Mouse (Mus musculus) liver, adult (tissue): ENCODE measurements around the gene Ubl4b.

Source experiments
- GATA4 ChIP-seq: IDR thresholded peaks from 2 replicates; pipeline ENCODE4 v1.6.1; 2014; ENCODE audit warnings: mild to moderate bottlenecking, low read length; ENCODE audit not compliant: insufficient replicate concordance

The Ubl4b gene

GRCm38 (mm10) chr3:107545716-107546412, 9.0 kb downstream of the Ubl4b start:
- TF ChIP-seq GATA4, result no peak

- TF ChIP-seq GATA4, result no peak
Observed at GRCm38 (mm10) chr3:107545278-107545677, 9.6 kb downstream of the Ubl4b start.

- TF ChIP-seq GATA4, result no peak
Observed at GRCm38 (mm10) chr3:107543158-107544080, 11.5 kb downstream of the Ubl4b start.

- no peak for TF ChIP-seq GATA4
Observed at GRCm38 (mm10) chr3:107542584-107542983, 12.3 kb downstream of the Ubl4b start.

GRCm38 (mm10) chr3:107537504-107537889, 17.4 kb downstream of the Ubl4b start:
- TF ChIP-seq GATA4, result no peak

- no peak for TF ChIP-seq GATA4
Observed at GRCm38 (mm10) chr3:107536810-107537503, 17.9 kb downstream of the Ubl4b start.

- TF ChIP-seq GATA4, result no peak
Observed at GRCm38 (mm10) chr3:107534951-107535350, 19.9 kb downstream of the Ubl4b start.

- no peak for TF ChIP-seq GATA4
Observed at GRCm38 (mm10) chr3:107533532-107533931, 21.3 kb downstream of the Ubl4b start.

GRCm38 (mm10) chr3:107530581-107530980, 24.3 kb downstream of the Ubl4b start:
- TF ChIP-seq GATA4, result no peak

- TF ChIP-seq GATA4, result no peak
Observed at GRCm38 (mm10) chr3:107529182-107529581, 25.7 kb downstream of the Ubl4b start.

GRCm38 (mm10) chr3:107528401-107529118, 26.3 kb downstream of the Ubl4b start:
- no peak for TF ChIP-seq GATA4

- TF ChIP-seq GATA4, result no peak
Observed at GRCm38 (mm10) chr3:107524547-107524946, 30.3 kb downstream of the Ubl4b start.

- TF ChIP-seq GATA4, result no peak
Observed at GRCm38 (mm10) chr3:107520931-107521330, 33.9 kb downstream of the Ubl4b start.

GRCm38 (mm10) chr3:107517631-107518108, 37.2 kb downstream of the Ubl4b start, which contains the start of gene Slc6a17:
Gene Slc6a17, minus strand, starts transcription at chr3:107518018.
- TF ChIP-seq GATA4, result no peak
